Mouse (Mus musculus): ENCODE results near the gene Kdm7a. TPM values are rescaled to one million over a fixed set of nuclear protein-coding genes. Genes with fewer than 3 reads are reported as not detected.

Kdm7a gene
- polyA plus RNA-seq, 1 experiment from 2014 or later: 10.4 TPM

DNA sequence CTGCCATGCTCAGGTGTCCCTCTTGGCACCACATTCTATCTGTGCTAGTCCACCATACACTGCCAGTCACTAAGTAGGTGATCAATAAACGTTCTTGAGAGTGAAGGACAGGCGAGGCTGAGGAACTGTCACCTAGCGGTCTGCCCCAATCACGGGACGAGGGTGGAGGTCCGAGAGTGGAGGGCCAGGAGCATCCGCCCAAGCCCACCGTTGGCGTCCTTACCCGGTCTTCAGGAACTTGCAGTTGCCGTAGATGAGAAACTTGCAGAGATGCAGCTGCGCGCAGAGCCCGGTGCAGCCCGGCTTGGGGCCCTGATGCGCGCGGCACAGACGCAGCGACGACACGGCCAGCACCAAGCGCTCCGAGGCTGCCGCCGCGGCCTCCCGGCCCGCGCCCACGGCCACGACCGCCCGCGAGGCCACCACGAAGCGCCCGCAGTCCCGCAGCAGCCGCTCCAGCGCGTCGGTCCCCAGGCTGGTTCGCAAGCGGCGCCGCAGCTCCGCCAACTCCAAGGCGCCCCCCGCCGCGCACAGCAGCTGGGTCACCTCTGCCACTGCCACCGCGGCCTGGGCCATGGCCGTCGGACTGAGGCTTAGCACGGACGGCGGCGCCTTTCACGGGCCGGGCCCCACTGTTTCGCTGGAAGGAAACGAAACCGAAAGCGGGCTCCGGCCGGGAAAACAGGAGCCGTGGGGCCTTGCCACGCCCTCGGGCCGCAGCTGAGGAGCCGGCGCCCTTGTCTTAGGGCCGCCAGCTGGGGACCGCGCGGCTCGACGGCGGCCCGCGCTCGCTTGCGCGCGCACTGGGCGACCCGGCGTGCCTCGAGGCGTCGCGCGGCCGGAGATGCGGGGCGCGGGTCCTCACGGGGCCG is 88.8 kb downstream of the Kdm7a start, which contains the start of gene Parp12:
Parp12 (minus strand) TSS at position 766 of the 872 bp plus-strand sequence.
- Histone ChIP-seq H3K4me3 (peak within 1 kb of the TSS; percentile 67), H3K36me3 (no peaks in the 10 kb centered on the region), H3K27me3 (ENCODE audit: low read depth, poor library complexity, severe bottlenecking) (peaks cover 63% of the 10 kb centered on the region), H3K9me3 (replicated peaks) (peaks cover 7% of the 10 kb centered on the region), H3K4me1 (peaks cover 14% of the 10 kb centered on the region), H3K27ac (replicated peaks) (peak within 1 kb of the TSS; percentile 75)
- 4% methylated on average over 101 of the region's 101 CpGs for WGBS
- DNase-seq (ENCODE audit: low spot score): peak; percentile 64

DNA sequence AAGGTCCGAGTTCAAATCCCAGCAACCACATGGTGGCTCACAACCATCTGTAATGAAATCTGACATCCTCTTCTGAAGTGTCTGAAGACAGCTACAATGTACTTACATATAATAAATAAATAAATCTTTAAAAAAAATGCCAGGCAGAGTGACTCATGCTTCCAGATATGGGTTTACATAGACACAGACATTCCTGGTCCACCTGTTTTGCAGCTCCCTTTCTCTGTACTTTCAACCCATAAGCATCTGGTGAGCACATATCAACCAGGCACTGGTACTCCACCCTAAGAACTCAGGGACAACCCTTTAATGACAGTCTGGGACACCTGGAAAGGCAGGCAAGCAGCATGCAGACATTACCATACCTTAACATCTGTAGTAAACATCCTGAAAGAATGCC is 91.2 kb downstream of the Kdm7a start:
- H3K9me3 ChIP-seq (replicated peaks): peaks cover 7% of the 10 kb centered on the region
- peaks cover 59% of the 10 kb centered on the region for H3K27me3 ChIP-seq (ENCODE audit: low read depth, poor library complexity, severe bottlenecking)
- peaks cover 14% of the 10 kb centered on the region for H3K4me1 ChIP-seq
- no peak overlapping the region for H3K27ac ChIP-seq (replicated peaks)
- no peaks in the 10 kb centered on the region for H3K36me3 ChIP-seq
- 82% methylated on average over 1 of the region's 1 CpGs for WGBS
- DNase-seq (ENCODE audit: low spot score): no peak
- no peak overlapping the region for H3K4me3 ChIP-seq

GRCm38 (mm10) chr6:39113141-39113540 is 93.4 kb downstream of the Kdm7a start:
- Histone ChIP-seq H3K36me3 (no peaks in the 10 kb centered on the region), H3K4me1 (peaks cover 8% of the 10 kb centered on the region), H3K9me3 (replicated peaks) (no peaks in the 10 kb centered on the region), H3K27ac (replicated peaks) (no peak overlapping the region), H3K4me3 (no peak overlapping the region), H3K27me3 (ENCODE audit: low read depth, poor library complexity, severe bottlenecking) (peaks cover 36% of the 10 kb centered on the region)
- WGBS: 89% methylated on average over 3 of the region's 3 CpGs
- DNase-seq (ENCODE audit: low spot score): no peak

- Histone ChIP-seq H3K9me3 (replicated peaks) (no peaks in the 10 kb centered on the region), H3K4me1 (peaks cover 4% of the 10 kb centered on the region), H3K27me3 (ENCODE audit: low read depth, poor library complexity, severe bottlenecking) (peaks cover 32% of the 10 kb centered on the region), H3K36me3 (no peaks in the 10 kb centered on the region), H3K4me3 (no peak overlapping the region), H3K27ac (replicated peaks) (no peak overlapping the region)
- no peak for DNase-seq (ENCODE audit: low spot score)
- 92% methylated on average over 3 of the region's 3 CpGs for WGBS
Measured at GRCm38 (mm10) chr6:39112701-39113100, 93.9 kb downstream of the Kdm7a start.

GRCm38 (mm10) chr6:39106812-39107211 is 99.8 kb downstream of the Kdm7a start:
- H3K27me3 ChIP-seq (ENCODE audit: low read depth, poor library complexity, severe bottlenecking): no peaks in the 10 kb centered on the region
- H3K4me3 ChIP-seq: no peak overlapping the region
- WGBS: 48% methylated on average over 2 of the region's 2 CpGs
- H3K36me3 ChIP-seq: no peaks in the 10 kb centered on the region
- H3K27ac ChIP-seq (replicated peaks): no peak overlapping the region
- no peaks in the 10 kb centered on the region for H3K9me3 ChIP-seq (replicated peaks)
- DNase-seq (ENCODE audit: low spot score): no peak
- no peaks in the 10 kb centered on the region for H3K4me1 ChIP-seq

DNA sequence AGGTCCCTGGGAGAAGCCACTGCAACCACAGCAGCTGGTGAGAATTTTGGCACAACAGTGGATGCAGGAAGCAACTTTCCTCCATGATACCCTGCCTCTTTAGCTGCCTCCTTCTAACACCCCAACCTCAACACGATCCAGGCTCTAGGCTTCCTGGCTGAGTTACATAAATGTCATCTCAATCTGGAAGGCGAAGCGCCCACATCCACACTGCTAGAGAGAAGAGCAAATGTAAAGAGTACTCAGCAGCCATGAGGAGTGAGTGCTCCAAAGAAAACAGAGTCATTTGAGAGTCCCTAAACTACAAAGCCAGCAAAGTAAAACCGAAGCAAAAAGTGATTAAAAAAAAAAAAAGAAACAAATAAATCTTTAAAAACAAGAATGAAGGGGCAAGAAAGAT is 102.0 kb downstream of the Kdm7a start:
- no peaks in the 10 kb centered on the region for H3K36me3 ChIP-seq
- H3K4me3 ChIP-seq: no peak overlapping the region
- no peak overlapping the region for H3K27ac ChIP-seq (replicated peaks)
- no peaks in the 10 kb centered on the region for H3K9me3 ChIP-seq (replicated peaks)
- WGBS: 86% methylated on average over 4 of the region's 4 CpGs
- no peak for DNase-seq (ENCODE audit: low spot score)
- H3K4me1 ChIP-seq: no peaks in the 10 kb centered on the region
- no peaks in the 10 kb centered on the region for H3K27me3 ChIP-seq (ENCODE audit: low read depth, poor library complexity, severe bottlenecking)

Other genes with a start within 250 kb of the Kdm7a start
- gene Parp12, start 88.4 kb downstream of the Kdm7a start, polyA plus RNA-seq (2016; fragmentation: Nextera tagmentation; extraction: Ambion mirVana): 0.94 and 2.1 TPM in 2 replicates
- gene Slc37a3, start 170.9 kb upstream of the Kdm7a start, polyA plus RNA-seq (2016; fragmentation: Nextera tagmentation; extraction: Ambion mirVana): 45.3 and 51.4 TPM in 2 replicates
- 0.28 and 0.30 TPM in 2 replicates for gene Rab19, start 174.4 kb upstream of the Kdm7a start, polyA plus RNA-seq (2016; fragmentation: Nextera tagmentation; extraction: Ambion mirVana)
- gene Mkrn1, start 213.7 kb upstream of the Kdm7a start, polyA plus RNA-seq (2016; fragmentation: Nextera tagmentation; extraction: Ambion mirVana): 88.2 and 104 TPM in 2 replicates

Measured in midbrain, embryonic 10.5 days (tissue).